Mouse (Mus musculus) midbrain, embryonic 12.5 days (tissue): ENCODE results near the gene Kank1. TPM values are rescaled to one million over a fixed set of nuclear protein-coding genes. Genes with fewer than 3 reads are reported as not detected.

Source experiments
- ATAC-seq: fragments of 200-750 bp; cut with Nextera tagmentation; 2 replicates; pipeline ENCODE4 v1.8.0; 2017; ENCODE audit warnings: low read depth, moderate TSS enrichment, moderate library complexity; ENCODE audit not compliant: low FRiP score
- H3K27ac ChIP-seq: fragments of 300-500 bp; sonication (generic); replicated peaks from 2 replicates; pipeline ENCODE4 v1.5.1; 2016; ENCODE audit warnings: mild to moderate bottlenecking
- H3K27me3 ChIP-seq: fragments of 300-500 bp; sonication (generic); 2 replicates; pipeline ENCODE4 v1.6.1; 2016; ENCODE audit warnings: mild to moderate bottlenecking
- H3K36me3 ChIP-seq: fragments of 300-500 bp; sonication (generic); 2 replicates; pipeline ENCODE4 v1.6.1; 2016
- H3K4me1 ChIP-seq: fragments of 300-500 bp; sonication (generic); 2 replicates; pipeline ENCODE4 v1.6.1; 2016
- H3K4me2 ChIP-seq: fragments of 300-500 bp; sonication (generic); replicated peaks from 2 replicates; pipeline ENCODE4 v1.6.1; 2016; ENCODE audit warnings: mild to moderate bottlenecking, moderate library complexity
- H3K4me3 ChIP-seq: fragments of 300-500 bp; sonication (generic); 2 replicates; pipeline ENCODE4 v1.5.1; 2016; ENCODE audit warnings: mild to moderate bottlenecking
- H3K9ac ChIP-seq: fragments of 300-500 bp; sonication (generic); replicated peaks from 2 replicates; pipeline ENCODE4 v1.6.1; 2016; ENCODE audit warnings: mild to moderate bottlenecking, moderate library complexity
- H3K9me3 ChIP-seq: fragments of 300-500 bp; sonication (generic); 2 replicates; pipeline ENCODE4 v1.6.1; 2016; ENCODE audit warnings: mild to moderate bottlenecking
- WGBS: fragments of 180-500 bp; shearing (Covaris S2); methylation state at CpG from one replicate; pipeline ENCODE4 v1.1.7; 2016; 5-methylcytosine and 5-hydroxymethylcytosine counted together
- polyA plus RNA-seq: library from polyadenylated mRNA; unstranded; fragments of >200 nt; fragmentation: Nextera tagmentation; extraction: Ambion mirVana; gene quantifications from 2 replicates; pipeline ENCODE4 v1.2.1, GENCODE M21; 2016

Kank1 gene
- 10.8 and 14.4 TPM in 2 replicates for polyA plus RNA-seq

DNA sequence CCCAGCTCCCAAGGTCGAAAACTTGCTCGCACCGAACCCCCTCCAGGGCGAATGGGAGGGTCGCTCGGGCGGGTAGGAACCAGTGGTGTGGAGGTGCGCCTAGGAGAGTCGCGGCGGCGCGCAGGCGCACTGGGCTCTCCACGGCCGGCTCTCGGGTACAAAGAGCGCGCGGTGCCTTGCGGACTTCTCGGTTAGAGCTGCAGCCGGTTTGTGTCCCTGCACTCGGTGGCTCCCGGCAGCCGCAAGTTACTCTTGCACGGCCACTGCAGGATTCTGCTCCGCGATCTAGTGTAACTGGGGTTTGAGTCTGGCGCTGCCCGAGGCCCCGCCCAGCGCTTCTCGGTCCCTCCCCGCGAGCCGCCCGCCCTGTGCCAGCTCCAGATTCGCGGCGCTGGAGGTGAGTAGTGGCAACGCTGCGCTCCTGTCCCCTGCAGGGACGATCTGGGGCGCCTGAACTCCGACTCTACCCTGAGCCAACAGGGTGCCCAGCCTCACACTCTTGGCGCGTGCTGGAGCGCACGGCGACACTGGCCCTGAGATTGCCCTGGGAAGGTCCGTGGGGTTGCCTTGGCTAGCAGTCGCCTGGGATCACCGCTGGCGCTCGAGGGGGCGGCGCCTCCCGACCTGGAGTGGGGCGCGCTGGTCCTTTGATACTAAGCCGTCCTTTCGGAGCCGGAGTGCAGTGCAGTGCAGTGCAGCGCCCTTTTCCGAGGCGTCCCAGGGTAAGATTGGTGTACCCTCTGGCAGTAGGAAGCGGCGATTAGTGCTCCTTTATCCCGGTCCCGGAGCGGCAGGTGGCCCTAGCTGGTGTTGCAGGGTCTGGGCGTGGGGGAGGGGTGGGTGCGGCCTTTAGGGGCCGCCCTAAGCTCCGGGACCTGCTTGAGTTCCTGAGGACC lies at the start of gene Kank1:
Gene Kank1, plus strand, starts transcription at position 380 of the 896 bp plus-strand sequence.
- Histone ChIP-seq H3K4me3 (peak within 1 kb of the TSS; percentile 72), H3K4me2 (peak within 1 kb of the TSS; percentile 99), H3K27me3 (peaks cover 21% of the 10 kb centered on the region), H3K27ac (peak within 1 kb of the TSS; percentile 69), H3K9me3 (no peaks in the 10 kb centered on the region), H3K4me1 (peaks cover 11% of the 10 kb centered on the region; the same call in 1 of the 2 replicates), H3K36me3 (no peaks in the 10 kb centered on the region), H3K9ac (peak within 1 kb of the TSS; percentile 67)
- peak; percentile 91 for ATAC-seq
- under 1% methylated on average over 76 of the region's 76 CpGs for WGBS

DNA sequence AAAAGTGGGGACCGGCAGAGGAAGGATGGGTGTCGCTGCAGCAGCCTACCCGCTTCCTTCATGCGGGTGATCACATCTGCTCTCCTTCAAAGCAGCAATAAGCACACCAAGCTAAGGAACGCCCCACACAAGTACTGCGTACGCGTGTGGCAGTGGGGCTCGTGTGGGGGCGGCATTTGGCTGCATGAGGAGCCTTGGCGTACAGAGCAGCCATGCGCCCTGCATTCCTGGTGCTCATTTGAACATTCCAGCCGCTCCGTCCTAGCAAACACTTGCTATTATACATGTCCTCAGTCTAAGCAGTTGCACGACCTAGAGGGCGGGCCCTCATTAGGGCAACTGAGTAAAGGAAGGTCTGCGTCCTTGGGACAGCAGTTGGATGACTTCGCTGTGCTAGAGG lies 49.1 kb upstream of the Kank1 start:
- no peak for ATAC-seq
- Histone ChIP-seq H3K27me3 (0 out of 2 replicates have a peak, but pooled peaks cover 4% of the 10 kb centered on the region), H3K9ac (no peak overlapping the region), H3K4me3 (no peak overlapping the region), H3K4me1 (no peaks in the 10 kb centered on the region), H3K4me2 (no peak overlapping the region), H3K27ac (no peak overlapping the region), H3K36me3 (no peaks in the 10 kb centered on the region), H3K9me3 (no peaks in the 10 kb centered on the region)
- WGBS: 83% methylated on average over 18 of the region's 18 CpGs

DNA sequence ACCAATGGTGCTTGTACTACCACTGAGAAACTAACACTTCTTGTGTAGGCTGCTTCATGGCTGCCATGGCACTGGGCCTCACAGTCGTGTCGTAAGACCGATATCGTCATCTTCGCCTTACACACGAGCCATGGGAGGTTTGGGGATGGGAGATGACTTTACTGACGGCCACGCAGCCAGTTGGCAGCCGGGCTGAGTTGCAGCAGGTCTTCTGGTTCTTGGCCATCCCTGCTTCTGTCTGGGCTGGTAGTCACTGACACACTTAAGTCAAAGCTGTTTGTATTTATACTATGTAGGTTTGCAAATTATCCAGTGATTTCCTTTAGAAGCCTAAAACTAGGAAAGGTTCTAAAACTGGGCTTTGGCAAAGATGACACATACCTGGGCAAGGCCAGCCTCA lies 43.0 kb upstream of the Kank1 start:
- Histone ChIP-seq H3K9ac (no peak overlapping the region), H3K27ac (no peak overlapping the region), H3K36me3 (no peaks in the 10 kb centered on the region), H3K4me3 (no peak overlapping the region), H3K27me3 (0 out of 2 replicates have a peak, but pooled peaks cover 4% of the 10 kb centered on the region), H3K4me2 (no peak overlapping the region), H3K9me3 (no peaks in the 10 kb centered on the region), H3K4me1 (no peaks in the 10 kb centered on the region)
- ATAC-seq: no peak
- 91% methylated on average over 9 of the region's 9 CpGs for WGBS

DNA sequence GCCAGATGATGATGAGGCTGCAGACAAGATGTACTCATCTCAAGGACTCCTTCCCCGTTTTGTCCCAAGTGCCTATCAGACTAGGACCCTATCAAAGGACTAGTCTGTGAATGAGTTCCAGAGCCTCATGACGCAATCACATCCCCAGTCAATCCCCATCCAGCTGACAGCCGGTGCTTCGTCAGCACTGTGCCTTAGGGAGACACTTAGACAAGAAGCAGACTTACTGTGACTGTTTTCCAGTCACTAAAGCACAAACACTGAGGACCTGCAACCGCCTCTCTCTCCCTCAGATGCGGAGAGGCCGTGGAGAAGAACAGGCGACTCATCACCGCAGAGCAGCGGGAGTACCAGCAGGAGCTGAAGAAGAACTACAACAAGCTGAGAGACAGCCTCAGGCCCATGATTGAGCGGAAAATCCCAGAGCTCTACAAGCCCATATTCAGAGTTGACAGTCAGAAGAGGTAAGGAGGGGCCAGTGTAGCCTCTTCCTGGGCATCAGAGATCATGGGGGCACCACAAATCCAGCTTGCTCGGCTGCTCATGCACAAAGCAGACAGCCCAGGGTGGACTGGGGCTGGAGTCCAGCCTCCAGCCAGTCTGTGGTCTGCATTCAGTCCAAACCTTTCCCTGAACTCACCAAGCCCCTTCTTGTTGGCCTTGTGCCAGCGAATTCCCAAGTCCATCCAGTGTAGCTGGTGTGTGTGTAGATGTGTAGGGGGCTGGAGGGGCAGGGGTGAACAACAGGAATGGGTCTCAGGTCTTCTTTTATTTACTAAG lies 36.5 kb upstream of the Kank1 start:
- no peak overlapping the region for H3K9ac ChIP-seq
- 0 out of 2 replicates have a peak, but pooled peaks cover 6% of the 10 kb centered on the region for H3K4me1 ChIP-seq
- ATAC-seq: no peak
- no peaks in the 10 kb centered on the region for H3K9me3 ChIP-seq
- 0 out of 2 replicates have a peak, but pooled peaks cover 4% of the 10 kb centered on the region for H3K27me3 ChIP-seq
- H3K4me2 ChIP-seq: no peak overlapping the region; the same call in 1 of the 2 replicates
- H3K27ac ChIP-seq: no peak overlapping the region
- H3K36me3 ChIP-seq: no peaks in the 10 kb centered on the region
- no peak overlapping the region for H3K4me3 ChIP-seq
- WGBS: 77% methylated on average over 13 of the region's 13 CpGs

DNA sequence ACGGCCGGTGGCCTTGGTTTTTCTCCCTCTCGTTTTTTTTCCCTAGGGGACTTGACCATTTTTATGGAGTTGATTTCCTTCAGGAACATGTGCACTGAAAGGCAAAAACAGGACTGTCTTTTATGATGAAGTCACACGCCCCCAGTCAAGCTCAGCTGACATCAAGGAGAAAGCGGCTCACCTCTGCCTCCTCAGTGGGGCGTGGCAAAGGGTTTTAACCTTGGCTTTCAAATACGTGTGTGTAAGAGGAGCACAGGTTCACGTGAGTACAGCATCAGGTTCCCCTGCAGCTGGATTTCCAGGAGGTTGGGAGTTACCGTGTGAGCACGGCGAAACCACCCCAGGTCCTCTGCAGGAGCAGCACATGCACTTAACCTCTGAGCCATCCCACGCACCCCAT lies 33.7 kb upstream of the Kank1 start:
- 85% methylated on average over 12 of the region's 12 CpGs for WGBS

DNA sequence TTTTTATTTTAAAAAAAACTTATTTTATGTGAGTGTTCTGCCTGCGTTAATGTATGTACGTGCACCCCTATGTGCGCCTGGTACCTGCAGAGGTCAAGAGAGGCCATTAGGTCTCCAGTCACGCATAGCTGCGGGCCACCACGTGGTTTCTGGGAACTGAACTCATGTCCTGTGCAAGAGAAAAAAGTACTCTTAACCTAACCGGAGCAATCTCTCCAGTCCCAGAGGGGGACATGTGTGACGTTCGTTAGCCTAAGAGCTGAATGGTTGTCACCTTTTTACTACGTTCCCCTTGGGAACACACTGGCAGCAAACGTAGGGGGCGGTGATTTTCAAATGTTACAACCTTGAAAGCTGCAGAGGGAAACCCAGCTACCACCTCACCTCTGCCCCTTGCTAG lies 29.8 kb upstream of the Kank1 start:
- Histone ChIP-seq H3K4me1 (peaks cover 16% of the 10 kb centered on the region), H3K36me3 (no peaks in the 10 kb centered on the region), H3K4me2 (no peak overlapping the region), H3K9me3 (no peaks in the 10 kb centered on the region), H3K4me3 (no peak overlapping the region), H3K9ac (no peak overlapping the region), H3K27ac (no peak overlapping the region), H3K27me3 (peaks cover 41% of the 10 kb centered on the region)
- WGBS: 69% methylated on average over 12 of the region's 12 CpGs
- no peak for ATAC-seq

More for the DNA sequence above, 33.7 kb upstream of the Kank1 start:
- no peak overlapping the region for H3K4me2 ChIP-seq
- H3K27me3 ChIP-seq: peaks cover 19% of the 10 kb centered on the region
- no peak overlapping the region for H3K4me3 ChIP-seq
- H3K27ac ChIP-seq: no peak overlapping the region
- no peaks in the 10 kb centered on the region for H3K9me3 ChIP-seq
- ATAC-seq: no peak
- peaks cover 14% of the 10 kb centered on the region for H3K4me1 ChIP-seq
- H3K9ac ChIP-seq: no peak overlapping the region
- no peaks in the 10 kb centered on the region for H3K36me3 ChIP-seq

DNA sequence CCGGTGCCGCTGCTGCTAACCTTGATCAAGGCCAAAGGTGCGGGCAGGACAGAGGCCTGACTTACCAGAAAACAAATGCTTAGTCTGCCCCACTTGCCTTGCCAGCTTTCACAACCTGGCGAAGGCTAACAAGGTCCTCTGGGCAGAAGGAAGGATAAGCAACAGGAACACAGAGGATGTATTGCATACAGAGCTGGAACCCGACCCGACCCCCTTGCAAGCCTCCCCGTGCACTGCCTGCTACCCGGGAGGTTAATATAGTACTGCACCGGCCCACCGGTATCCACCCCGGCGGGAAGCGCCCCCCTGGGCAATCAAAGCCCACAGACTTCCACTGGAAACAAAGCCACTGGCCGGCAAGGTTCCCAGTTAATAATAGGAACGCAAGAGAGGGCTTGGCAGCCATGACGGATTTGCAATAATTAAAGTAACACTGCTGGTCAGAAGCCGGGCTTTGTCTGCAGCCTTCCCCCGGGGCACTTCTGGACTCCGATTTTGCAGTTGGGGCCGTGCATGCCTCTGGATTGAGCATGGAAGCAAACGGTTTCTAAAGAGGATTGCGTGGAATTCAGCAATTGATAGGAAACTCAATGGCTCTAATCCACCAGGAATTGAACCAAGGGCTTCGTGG lies 28.9 kb upstream of the Kank1 start:
- Histone ChIP-seq H3K4me3 (peak overlapping the region; percentile 23), H3K36me3 (no peaks in the 10 kb centered on the region), H3K9me3 (no peaks in the 10 kb centered on the region), H3K4me2 (peak overlapping the region; percentile 48), H3K27ac (peak overlapping the region; percentile 47), H3K9ac (peak overlapping the region; percentile 29; the same call in 1 of the 2 replicates), H3K4me1 (peaks cover 16% of the 10 kb centered on the region), H3K27me3 (peaks cover 41% of the 10 kb centered on the region)
- WGBS: 6% methylated on average over 23 of the region's 23 CpGs
- peak; percentile 89 for ATAC-seq

DNA sequence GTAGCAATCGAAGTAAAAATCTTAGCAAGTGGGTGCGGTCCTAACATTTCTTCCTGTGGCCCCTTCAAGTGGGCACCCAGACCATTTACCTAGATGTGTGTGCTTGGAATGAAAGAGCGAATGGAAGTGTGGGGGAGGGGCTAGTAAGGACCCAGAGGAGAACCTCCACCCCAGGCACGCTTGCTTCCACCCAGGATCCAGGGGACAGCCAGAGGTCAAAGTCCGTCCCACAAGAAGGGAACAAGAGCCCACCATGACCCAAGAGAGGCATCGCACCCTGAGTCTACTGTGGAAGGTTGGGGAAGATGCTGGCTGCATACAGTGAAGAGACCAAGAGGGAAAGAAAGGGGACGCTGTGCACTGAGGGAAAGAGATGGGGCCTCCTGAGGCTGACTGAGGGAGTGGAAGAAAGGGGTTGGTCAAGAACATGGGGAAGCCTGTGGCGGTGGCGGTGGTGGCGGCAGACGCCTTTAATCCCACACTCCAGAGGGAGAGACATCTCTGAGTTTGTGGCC lies 28.1 kb upstream of the Kank1 start:
- 55% methylated on average over 11 of the region's 11 CpGs for WGBS
- H3K4me1 ChIP-seq: peaks cover 16% of the 10 kb centered on the region
- no peak overlapping the region for H3K4me3 ChIP-seq
- H3K27me3 ChIP-seq: peaks cover 41% of the 10 kb centered on the region
- no peaks in the 10 kb centered on the region for H3K36me3 ChIP-seq
- ATAC-seq: no peak; the same call in 1 of the 2 replicates
- H3K9ac ChIP-seq: no peak overlapping the region
- H3K27ac ChIP-seq: peak overlapping the region; percentile 47; the same call in 1 of the 2 replicates
- H3K4me2 ChIP-seq: peak overlapping the region; percentile 48
- peaks cover 6% of the 10 kb centered on the region; the same call in 1 of the 2 replicates for H3K9me3 ChIP-seq

DNA sequence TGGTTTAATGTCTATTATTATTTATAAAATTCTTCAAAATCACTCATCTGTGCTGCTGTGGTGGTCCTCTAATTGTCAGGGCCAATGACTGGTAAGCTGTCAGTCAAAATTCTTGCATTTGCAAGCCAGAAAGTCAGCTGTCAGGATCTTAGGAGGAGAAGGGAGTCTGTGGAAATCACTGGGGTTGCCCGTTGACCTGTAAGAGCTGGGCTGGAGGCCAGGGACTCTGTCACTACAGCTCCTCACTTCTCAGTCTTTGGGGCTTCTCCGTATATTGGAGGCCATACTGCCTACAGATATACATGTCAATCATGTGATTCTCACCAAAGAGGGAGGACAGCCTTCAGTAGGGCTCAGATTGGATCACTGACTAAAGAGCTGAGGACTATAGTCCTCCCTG lies 16.2 kb upstream of the Kank1 start:
- no peak overlapping the region for H3K27ac ChIP-seq
- 94% methylated on average over 2 of the region's 2 CpGs for WGBS
- ATAC-seq: no peak
- no peak overlapping the region for H3K9ac ChIP-seq
- H3K4me2 ChIP-seq: no peak overlapping the region
- H3K9me3 ChIP-seq: no peaks in the 10 kb centered on the region
- H3K4me3 ChIP-seq: no peak overlapping the region
- H3K36me3 ChIP-seq: no peaks in the 10 kb centered on the region
- H3K27me3 ChIP-seq: no peaks in the 10 kb centered on the region
- no peaks in the 10 kb centered on the region for H3K4me1 ChIP-seq

DNA sequence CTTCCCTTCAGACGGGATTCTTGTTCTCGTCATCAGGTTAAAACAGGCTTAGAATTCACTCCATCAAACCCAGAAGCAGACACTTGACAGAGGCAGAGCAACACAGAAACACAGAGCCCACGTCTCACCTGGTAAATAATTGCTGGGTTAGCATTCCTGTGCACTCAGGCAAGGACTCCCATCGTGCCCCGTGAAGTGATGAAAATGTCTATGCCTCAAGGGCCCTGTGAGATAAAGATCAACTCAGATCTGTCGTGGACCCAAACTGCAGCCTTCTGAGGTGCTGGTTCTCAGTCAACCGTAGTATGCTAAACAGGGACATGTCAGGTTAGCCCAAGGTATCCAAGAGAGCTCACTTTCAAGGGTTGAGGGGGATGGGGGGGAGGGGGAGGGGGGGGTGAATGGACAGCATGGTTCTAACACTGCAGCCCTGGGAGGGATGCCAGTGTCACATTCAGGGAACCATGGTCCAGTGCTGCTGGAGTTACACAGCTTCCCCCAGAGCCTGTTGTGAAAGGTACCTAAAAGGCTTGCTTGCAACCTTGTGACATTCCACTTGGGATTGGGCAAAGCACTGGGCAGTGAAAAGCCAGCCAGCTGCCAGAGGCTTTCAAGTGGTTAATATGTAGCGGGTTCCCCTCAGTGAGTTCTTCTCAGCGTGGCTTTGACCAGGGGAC lies 14.7 kb upstream of the Kank1 start:
- Histone ChIP-seq H3K27me3 (no peaks in the 10 kb centered on the region), H3K27ac (no peak overlapping the region), H3K4me1 (no peaks in the 10 kb centered on the region), H3K4me3 (no peak overlapping the region), H3K4me2 (no peak overlapping the region), H3K9me3 (no peaks in the 10 kb centered on the region), H3K36me3 (no peaks in the 10 kb centered on the region), H3K9ac (no peak overlapping the region)
- ATAC-seq: no peak
- WGBS: 80% methylated on average over 9 of the region's 9 CpGs
